Mouse (Mus musculus): ENCODE data around the gene Nav1.

GRCm38 (mm10) chr1:135632199-135632598, 25.1 kb upstream of the Nav1 start:
- TF ChIP-seq POLR2A (IDR thresholded peaks at IDR 0.05; ENCODE audit: extremely low read depth, insufficient read depth, low read length): no peak
- TF ChIP-seq CTCF (IDR thresholded peaks at IDR 0.05; ENCODE audit: low read depth, low read length): no peak

Measured in liver, adult 2 months (tissue).